Mouse (Mus musculus) MEL (cell line): ENCODE measurements around the gene Pip5kl1. TPM values are rescaled to one million over a fixed set of nuclear protein-coding genes. Genes with fewer than 3 reads are reported as not detected.

Experiments used
- DNase-seq: peaks from one replicate; pipeline ENCODE4 v3.0.0; 2011; ENCODE audit warnings: low read depth, low spot score
- H3K27ac ChIP-seq: 2 replicates; pipeline ENCODE4 v1.5.1; 2012; ENCODE audit warnings: low read depth, mild to moderate bottlenecking, control low read depth, low read length, moderate library complexity; ENCODE audit not compliant: control insufficient read depth
- H3K27me3 ChIP-seq, 2 experiments: fragments of 150-350 bp in 1 of 2; sonication (generic) in 1 of 2; 2 replicates each; pipeline ENCODE4 v1.6.1; 2012; ENCODE audit warnings: low read length in 2 of 2, mild to moderate bottlenecking in 2 of 2, improper control_type of control experiment in 1 of 2, moderate library complexity in 1 of 2; ENCODE audit not compliant: insufficient read depth in 2 of 2, control insufficient read depth in 1 of 2
- H3K36me3 ChIP-seq, 2 experiments: 2 replicates each; pipeline ENCODE4 v1.6.1; 2012 to 2014; ENCODE audit warnings: low read length in 2 of 2, improper control_type of control experiment in 1 of 2, inconsistent platforms in 1 of 2, mild to moderate bottlenecking in 1 of 2; ENCODE audit not compliant: insufficient read depth in 2 of 2, control insufficient read depth in 1 of 2
- H3K4me1 ChIP-seq, 2 experiments: fragments of 150-350 bp in 1 of 2; sonication (generic) in 1 of 2; 2 replicates each; pipeline ENCODE4 v1.6.1; 2012; ENCODE audit warnings: low read length in 2 of 2, improper control_type of control experiment in 1 of 2, mild to moderate bottlenecking in 1 of 2; ENCODE audit not compliant: insufficient read depth in 2 of 2, control insufficient read depth in 1 of 2
- H3K4me3 ChIP-seq, 2 experiments: fragments of 150-350 bp in 1 of 2; sonication (generic) in 1 of 2; 2 replicates each; pipeline ENCODE4 v1.5.1; 2012; ENCODE audit warnings: low read depth in 2 of 2, low read length in 2 of 2, mild to moderate bottlenecking in 2 of 2, moderate library complexity in 2 of 2, control low read depth in 1 of 2, improper control_type of control experiment in 1 of 2; ENCODE audit not compliant: control insufficient read depth in 1 of 2, insufficient read depth in 1 of 2
- H3K79me2 ChIP-seq: 2 replicates; pipeline ENCODE4 v1.6.1; 2012; ENCODE audit warnings: mild to moderate bottlenecking, low read length, moderate library complexity; ENCODE audit not compliant: control insufficient read depth, poor library complexity, insufficient read depth
- H3K9ac ChIP-seq: 2 replicates; pipeline ENCODE4 v1.6.1; 2012; ENCODE audit warnings: low read depth, mild to moderate bottlenecking, control low read depth, low read length, moderate library complexity; ENCODE audit not compliant: control insufficient read depth, poor library complexity, severe bottlenecking
- H3K9me3 ChIP-seq: fragments of 150-350 bp; sonication (generic); replicated peaks from 2 replicates; pipeline ENCODE4 v1.6.1; 2012; ENCODE audit warnings: mild to moderate bottlenecking, low read length, improper control_type of control experiment, moderate library complexity; ENCODE audit not compliant: insufficient read depth
- BHLHE40 ChIP-seq: IDR thresholded peaks from 2 replicates; pipeline ENCODE4 v1.6.1; 2012; ENCODE audit warnings: low read depth, mild to moderate bottlenecking, inconsistent platforms, low read length, improper control_type of control experiment, borderline replicate concordance
- CHD1 ChIP-seq: IDR thresholded peaks from 2 replicates; pipeline ENCODE4 v1.6.1; 2012; ENCODE audit warnings: low read depth, mild to moderate bottlenecking, inconsistent platforms, low read length, improper control_type of control experiment
- CTCF ChIP-seq, 3 experiments: IDR thresholded peaks in 2 of 3; conservative IDR thresholded peaks in 1 of 3; 2 replicates each; pipeline ENCODE4 v1.5.1; 2011 to 2012; ENCODE audit warnings: low read length in 3 of 3, low read depth in 2 of 3, mild to moderate bottlenecking in 2 of 3, improper control_type of control experiment in 1 of 3, inconsistent platforms in 1 of 3, mixed read lengths in 1 of 3, moderate library complexity in 1 of 3; ENCODE audit not compliant: control insufficient read depth in 1 of 3, insufficient read depth in 1 of 3, poor library complexity in 1 of 3, severe bottlenecking in 1 of 3
- EP300 ChIP-seq, 2 experiments: IDR thresholded peaks; 2 replicates each; pipeline ENCODE4 v1.6.1; 2011; ENCODE audit warnings: improper control_type of control experiment in 2 of 2, low read length in 2 of 2, low read depth in 1 of 2, mild to moderate bottlenecking in 1 of 2
- GABPA ChIP-seq: IDR thresholded peaks from 2 replicates; pipeline ENCODE4 v1.6.1; 2012; ENCODE audit warnings: low read depth, mild to moderate bottlenecking, inconsistent platforms, low read length, improper control_type of control experiment, moderate library complexity
- GATA1 ChIP-seq: IDR thresholded peaks from 2 replicates; pipeline ENCODE4 v1.6.1; 2011; ENCODE audit warnings: low read depth, low read length, improper control_type of control experiment
- MEF2A ChIP-seq: IDR thresholded peaks from 2 replicates; pipeline ENCODE4 v1.6.1; 2014; ENCODE audit warnings: low read depth, mild to moderate bottlenecking, inconsistent platforms, low read length, improper control_type of control experiment; ENCODE audit not compliant: poor library complexity, insufficient replicate concordance, severe bottlenecking; ENCODE audit errors: extremely low read depth
- MXI1 ChIP-seq: IDR thresholded peaks from 2 replicates; pipeline ENCODE4 v1.6.1; 2011; ENCODE audit warnings: mild to moderate bottlenecking, low read depth, low read length, improper control_type of control experiment
- MYB ChIP-seq: IDR thresholded peaks from 2 replicates; pipeline ENCODE4 v1.6.1; 2011; ENCODE audit warnings: mild to moderate bottlenecking, low read depth, low read length, improper control_type of control experiment
- MYC ChIP-seq: IDR thresholded peaks from 2 replicates; pipeline ENCODE4 v1.6.1; 2011; ENCODE audit warnings: low read depth, mild to moderate bottlenecking, low read length, improper control_type of control experiment, moderate library complexity
- NELFE ChIP-seq: IDR thresholded peaks from 2 replicates; pipeline ENCODE4 v1.6.1; 2011; ENCODE audit warnings: low read depth, low read length, improper control_type of control experiment
- POLR2A ChIP-seq, 2 experiments: IDR thresholded peaks; 2 replicates each; pipeline ENCODE4 v1.6.1; 2011 to 2012; ENCODE audit warnings: low read length in 2 of 2, mild to moderate bottlenecking in 2 of 2, control low read depth in 1 of 2, improper control_type of control experiment in 1 of 2, low read depth in 1 of 2, moderate library complexity in 1 of 2; ENCODE audit not compliant: control insufficient read depth in 1 of 2, insufficient read depth in 1 of 2, poor library complexity in 1 of 2
- RAD21 ChIP-seq: IDR thresholded peaks from 2 replicates; pipeline ENCODE4 v1.6.1; 2011; ENCODE audit warnings: mild to moderate bottlenecking, low read depth, low read length, improper control_type of control experiment
- SIN3A ChIP-seq: IDR thresholded peaks from 2 replicates; pipeline ENCODE4 v1.6.1; 2012; ENCODE audit warnings: low read length, improper control_type of control experiment, inconsistent platforms
- TBP ChIP-seq: IDR thresholded peaks from 2 replicates; pipeline ENCODE4 v1.8.0; 2011; ENCODE audit warnings: low read depth, low read length, improper control_type of control experiment
- TCF12 ChIP-seq: IDR thresholded peaks from 2 replicates; pipeline ENCODE4 v1.6.1; 2014; ENCODE audit warnings: low read depth, mild to moderate bottlenecking, inconsistent platforms, low read length, improper control_type of control experiment, moderate library complexity
- UBTF ChIP-seq: IDR thresholded peaks from 2 replicates; pipeline ENCODE4 v1.6.1; 2012; ENCODE audit warnings: low read depth, mild to moderate bottlenecking, inconsistent platforms, low read length, improper control_type of control experiment, moderate library complexity, borderline replicate concordance; ENCODE audit not compliant: insufficient read depth
- USF2 ChIP-seq, 2 experiments: IDR thresholded peaks; 2 replicates each; pipeline ENCODE4 v1.6.1; 2011 to 2012; ENCODE audit warnings: improper control_type of control experiment in 2 of 2, low read length in 2 of 2, borderline replicate concordance in 1 of 2, inconsistent platforms in 1 of 2, low read depth in 1 of 2, mild to moderate bottlenecking in 1 of 2; ENCODE audit not compliant: insufficient read depth in 1 of 2
- ZKSCAN1 ChIP-seq: IDR thresholded peaks from 2 replicates; pipeline ENCODE4 v1.6.1; 2012; ENCODE audit warnings: low read depth, mild to moderate bottlenecking, inconsistent platforms, low read length, improper control_type of control experiment, moderate library complexity
- ZNF384 ChIP-seq: IDR thresholded peaks from 2 replicates; pipeline ENCODE4 v1.6.1; 2012; ENCODE audit warnings: low read depth, mild to moderate bottlenecking, inconsistent platforms, low read length, improper control_type of control experiment
- polyA plus RNA-seq, 2 experiments: library from polyadenylated mRNA; stranded (reverse) in 1 of 2; unstranded in 1 of 2; fragments of >175 nt in 1 of 2; fragments of >200 nt in 1 of 2; gene quantifications; 2 replicates each; pipeline versions ENCODE4 v1.2.1 to v1.2.4; 2012; ENCODE audit warnings: low replicate concordance in 2 of 2, low read depth in 1 of 2; ENCODE audit not compliant: insufficient read length in 2 of 2, insufficient read depth in 1 of 2, missing spikeins in 1 of 2
- total RNA-seq: library from RNA; depleted of rRNA; stranded (reverse); fragments of 300-350 nt; gene quantifications from 2 replicates; pipeline ENCODE4 v1.2.3, GENCODE M21; 2012

The Pip5kl1 gene
- total and polyA plus RNA-seq, 3 experiments = 0.22 to 0.58 TPM; not detected in 1

- TF ChIP-seq GATA1 (no peak), ZNF384 (no peak), TCF12 (0 out of 2 replicates have a peak, but pooled peaks have one; percentile 11), MXI1 (peak; percentile 79; the same call in 1 of the 2 replicates), MYC (peak; percentile 27; the same call in 1 of the 2 replicates), NELFE (peak; percentile 47; the same call in 1 of the 2 replicates), RAD21 (peak; percentile 28), CHD1 (0 out of 2 replicates have a peak, but pooled peaks have one; percentile 20), CTCF (IDR thresholded peaks at IDR 0.05 in 2 of 3, conservative IDR thresholded peaks at IDR 0.05 in 1 of 3; ENCODE audit: control insufficient read depth in 1 of 3, insufficient read depth in 1 of 3, low read depth in 2 of 3, low read length in 3 of 3, poor library complexity in 1 of 3, severe bottlenecking in 1 of 3) (peak; percentile 71 to 93 (median 75)), POLR2A (IDR thresholded peaks at IDR 0.05; ENCODE audit: control insufficient read depth in 1 of 2, insufficient read depth in 1 of 2, low read depth in 1 of 2, low read length in 2 of 2, poor library complexity in 1 of 2) (peak in 1 of 2 experiments; percentile 46; a peak in 2 of 4 replicates), TBP (no peak), GABPA (no peak), USF2 (IDR thresholded peaks at IDR 0.05; ENCODE audit: borderline replicate concordance in 1 of 2, insufficient read depth in 1 of 2, low read depth in 1 of 2, low read length in 2 of 2) (no peak), SIN3A (peak; percentile 60; the same call in 1 of the 2 replicates), UBTF (no peak), EP300 (IDR thresholded peaks at IDR 0.05; ENCODE audit: low read depth in 1 of 2, low read length in 2 of 2) (peak; percentile 14 to 26; a peak in 1 of 4 replicates), MYB (no peak), BHLHE40 (no peak), MEF2A (no peak)
Observed at GRCm38 (mm10) chr2:32606161-32607142, 31.9 kb downstream of the Pip5kl1 start (continued).

GRCm38 (mm10) chr2:32607262-32607947 lies 32.8 kb downstream of the Pip5kl1 start:
- H3K27me3 ChIP-seq = no peaks in the 10 kb centered on the region
- peaks cover 0 to 6% of the 10 kb centered on the region in 2 experiments; a peak in 2 of 4 replicates for H3K36me3 ChIP-seq
- peak overlapping the region; percentile 74 for H3K27ac ChIP-seq
- H3K9me3 ChIP-seq = no peaks in the 10 kb centered on the region
- H3K4me1 ChIP-seq = peaks cover 6 to 29% of the 10 kb centered on the region in 2 experiments
- peak overlapping the region; percentile 76 for H3K9ac ChIP-seq
- no peak for TF ChIP-seq NELFE
- 0 out of 4 replicates have a peak, but pooled peaks of 1 of the 2 experiments have one; percentile 14 for TF ChIP-seq POLR2A (IDR thresholded peaks at IDR 0.05; ENCODE audit: control insufficient read depth in 1 of 2, insufficient read depth in 1 of 2, low read depth in 1 of 2, low read length in 2 of 2, poor library complexity in 1 of 2)
- no peak for TF ChIP-seq ZKSCAN1
- TF ChIP-seq, all 39 proteins: peak for 1
- peak overlapping the region; percentile 78 to 93 for H3K4me3 ChIP-seq
- DNase-seq = peak; percentile 78
- peaks cover 2% of the 10 kb centered on the region; the same call in 1 of the 2 replicates for H3K79me2 ChIP-seq
